Mouse (Mus musculus) lung, adult 2 months (tissue): ENCODE results near the gene Inpp5a. TPM values are rescaled to one million over a fixed set of nuclear protein-coding genes. Genes with fewer than 3 reads are reported as not detected.
"Not testable (repeated sequence)": the region's sequence is repeated elsewhere in the genome, so short reads cannot be mapped to it uniquely, and the experiment has no call there.

Experiments
- DNase-seq: peaks from one replicate; pipeline ENCODE4 v3.0.0; 2022
- H3K4me1 ChIP-seq: fragments of 200-500 bp; 2 replicates; pipeline ENCODE4 v1.6.1; 2011; ENCODE audit warnings: low read length; ENCODE audit not compliant: control insufficient read depth, insufficient read depth
- H3K4me3 ChIP-seq: fragments of 200-500 bp; replicated peaks from 2 replicates; pipeline ENCODE3; 2011; ENCODE audit warnings: low read depth, mild to moderate bottlenecking, control low read depth, low read length; ENCODE audit errors: extremely low read depth
- CTCF ChIP-seq: fragments of 200-500 bp; IDR thresholded peaks from 2 replicates; pipeline ENCODE4 v1.5.1; 2011; ENCODE audit warnings: mild to moderate bottlenecking, low read length, control low read depth; ENCODE audit not compliant: insufficient read depth
- POLR2A ChIP-seq: fragments of 200-500 bp; IDR thresholded peaks from 2 replicates; pipeline ENCODE4 v1.6.1; 2011; ENCODE audit warnings: low read depth, mild to moderate bottlenecking, control low read depth, low read length, borderline replicate concordance; ENCODE audit errors: extremely low read depth
- WGBS: fragments of 180-500 bp; shearing (Covaris S2); methylation state at CpG from one replicate; pipeline ENCODE4 v1.1.7; 2018; 5-methylcytosine and 5-hydroxymethylcytosine counted together
- polyA plus RNA-seq: library from polyadenylated mRNA; depleted of rRNA; stranded (reverse); fragments of >200 nt; gene quantifications from 2 replicates; pipeline ENCODE4 v1.2.3, GENCODE M21; 2012

Gene Inpp5a
- polyA plus RNA-seq, 1 experiment: 61.0 TPM

GRCm38 (mm10) chr7:139412223-139412950, 23.5 kb downstream of the Inpp5a start:
- 4% methylated on average over 8 of the region's 8 CpGs for WGBS
- DNase-seq: peak; percentile 57
- TF ChIP-seq CTCF (no peak), POLR2A (no peak)
- peaks cover 54% of the 10 kb centered on the region for H3K4me1 ChIP-seq
- no peak overlapping the region for H3K4me3 ChIP-seq

GRCm38 (mm10) chr7:139413400-139413799, 24.5 kb downstream of the Inpp5a start:
- no peak for DNase-seq
- Histone ChIP-seq H3K4me3 (no peak overlapping the region), H3K4me1 (peaks cover 50% of the 10 kb centered on the region)
- TF ChIP-seq POLR2A (no peak), CTCF (no peak)
- 30% methylated on average over 3 of the region's 3 CpGs for WGBS

DNA sequence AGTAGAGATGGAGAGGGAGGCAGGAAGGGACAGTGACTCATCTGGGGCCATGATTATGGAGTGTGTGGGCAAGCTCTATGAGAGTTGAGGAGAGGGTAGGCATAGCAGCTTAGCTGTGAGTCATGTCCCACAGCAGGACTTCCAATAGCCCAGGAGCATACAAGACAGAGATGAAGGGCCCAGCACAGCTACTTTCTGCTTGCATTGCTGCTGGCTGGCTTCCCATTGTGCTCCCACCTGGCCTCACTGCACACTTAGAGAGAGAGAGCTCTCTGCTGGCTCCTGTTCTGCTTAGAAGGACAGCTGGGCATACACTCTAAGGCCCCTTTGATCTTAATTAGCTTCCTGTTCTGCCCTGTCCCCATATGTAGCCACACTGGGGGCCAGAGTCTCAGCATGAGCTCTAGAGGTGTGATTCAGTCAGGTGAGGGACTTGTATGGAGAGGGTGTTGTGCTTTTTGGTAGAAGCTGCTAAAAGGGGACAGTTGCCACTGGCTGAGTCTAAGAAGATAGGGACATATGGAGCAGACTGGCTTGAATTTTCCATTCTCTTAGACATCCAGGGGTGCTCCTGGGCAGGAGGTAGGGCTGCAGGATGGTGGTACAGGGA, 26.8 kb downstream of the Inpp5a start:
- Histone ChIP-seq H3K4me3 (no peak overlapping the region), H3K4me1 (peaks cover 45% of the 10 kb centered on the region)
- DNase-seq: no peak
- TF ChIP-seq POLR2A: no peak
- no peak for TF ChIP-seq CTCF

GRCm38 (mm10) chr7:139418371-139418770, 29.5 kb downstream of the Inpp5a start:
- TF ChIP-seq CTCF (no peak), POLR2A (no peak)
- DNase-seq: no peak
- WGBS: 96% methylated on average over 1 of the region's 1 CpGs
- H3K4me1 ChIP-seq: peaks cover 25% of the 10 kb centered on the region
- H3K4me3 ChIP-seq: no peak overlapping the region

DNA sequence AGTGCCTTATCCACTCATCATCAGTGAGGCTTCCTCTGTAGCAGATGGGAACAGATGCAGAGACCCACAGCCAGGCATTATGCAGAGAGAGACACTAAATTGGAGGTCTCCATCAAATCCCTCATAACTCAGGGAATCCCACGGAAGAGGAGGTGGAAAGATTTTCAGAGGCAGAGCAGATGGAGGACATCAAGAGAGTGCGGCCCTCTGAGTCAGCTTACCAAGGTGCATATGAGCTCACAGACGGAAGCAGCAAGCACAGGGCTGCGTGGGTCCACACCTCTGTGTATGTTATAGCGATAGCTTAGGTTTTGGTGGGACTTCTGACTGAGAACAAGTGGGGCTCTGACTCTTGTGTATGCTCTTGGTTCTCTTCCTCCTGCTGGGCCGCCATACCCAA, 33.9 kb downstream of the Inpp5a start:
- DNase-seq: no peak
- H3K4me3 ChIP-seq: no peak overlapping the region
- TF ChIP-seq POLR2A (no peak), CTCF (no peak)
- WGBS: 92% methylated on average over 6 of the region's 6 CpGs
- H3K4me1 ChIP-seq: peaks cover 10% of the 10 kb centered on the region; the same call in 1 of the 2 replicates

- TF ChIP-seq CTCF (no peak), POLR2A (no peak)
- peaks cover 19% of the 10 kb centered on the region for H3K4me1 ChIP-seq
- no peak overlapping the region for H3K4me3 ChIP-seq
- DNase-seq: peak; percentile 42
- 22% methylated on average over 5 of the region's 5 CpGs for WGBS
Observed at GRCm38 (mm10) chr7:139434095-139434830, 45.4 kb downstream of the Inpp5a start.

DNA sequence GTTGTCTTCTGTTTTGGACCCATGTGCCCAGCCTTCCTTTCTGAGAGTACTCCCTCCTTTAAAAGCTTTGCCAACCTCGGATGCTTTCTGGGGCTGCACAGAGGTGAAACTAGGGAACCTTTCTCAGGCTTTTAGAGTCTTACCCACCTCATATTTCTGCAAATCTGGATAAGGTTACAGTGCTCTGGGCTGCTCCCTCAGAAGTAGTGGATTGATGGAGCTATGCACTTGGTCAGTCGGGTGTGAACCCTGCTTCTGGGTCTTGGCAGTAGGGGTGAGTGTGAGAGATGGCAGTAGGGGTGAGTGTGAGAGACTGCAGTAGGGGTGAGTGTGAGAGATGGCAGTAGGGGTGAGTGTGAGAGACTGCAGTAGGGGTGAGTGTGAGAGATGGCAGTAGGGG, 46.0 kb downstream of the Inpp5a start:
- peaks cover 19% of the 10 kb centered on the region for H3K4me1 ChIP-seq
- WGBS: 65% methylated on average over 2 of the region's 2 CpGs
- not testable (repeated sequence) for DNase-seq, H3K4me3 ChIP-seq

DNA sequence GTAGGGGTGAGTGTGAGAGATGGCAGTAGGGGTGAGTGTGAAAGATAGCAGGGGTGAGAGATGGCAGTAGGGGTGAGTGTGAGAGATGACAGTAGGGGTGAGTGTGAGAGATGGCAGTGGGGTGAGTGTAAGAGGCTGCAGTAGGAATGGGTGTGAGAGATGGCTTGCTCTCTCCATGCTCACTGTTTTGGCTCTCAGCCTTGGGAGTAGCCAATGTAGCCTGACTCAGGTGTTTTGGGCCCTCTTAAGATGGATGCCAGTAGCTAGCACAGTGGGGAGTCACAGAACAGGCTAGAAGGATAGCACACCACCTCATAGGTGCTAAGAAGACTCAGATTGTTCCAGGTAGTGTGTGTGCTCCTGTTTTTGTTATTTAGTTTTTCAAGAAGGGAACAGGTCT, 46.8 kb downstream of the Inpp5a start:
- no peak for DNase-seq
- TF ChIP-seq CTCF: no peak
- no peak for TF ChIP-seq POLR2A
- Histone ChIP-seq H3K4me3 (no peak overlapping the region), H3K4me1 (peaks cover 25% of the 10 kb centered on the region)

DNA sequence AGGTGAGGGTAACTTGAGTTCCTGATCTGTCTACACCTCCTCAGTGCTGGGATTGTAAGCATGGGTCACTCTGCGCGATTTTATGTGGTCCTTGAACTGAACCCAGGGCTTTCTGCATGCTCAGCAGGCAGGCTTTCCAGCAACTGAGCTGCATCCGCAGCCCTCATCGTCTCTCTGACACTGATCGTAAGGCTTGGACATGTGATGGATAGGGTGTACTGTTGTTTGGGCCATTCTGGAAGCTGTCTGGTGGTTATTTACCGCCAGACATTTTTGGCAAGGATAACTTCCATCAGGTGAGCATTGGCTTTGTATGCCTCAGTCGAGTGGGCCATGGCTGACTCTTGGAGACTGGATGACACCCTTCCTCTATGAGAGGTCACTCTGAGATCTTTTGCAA, 48.0 kb downstream of the Inpp5a start:
- Histone ChIP-seq H3K4me1 (peaks cover 36% of the 10 kb centered on the region), H3K4me3 (no peak overlapping the region)
- WGBS: 55% methylated on average over 7 of the region's 7 CpGs
- TF ChIP-seq POLR2A: no peak
- TF ChIP-seq CTCF: no peak
- no peak for DNase-seq

GRCm38 (mm10) chr7:139437471-139437870, 48.6 kb downstream of the Inpp5a start:
- no peak overlapping the region for H3K4me3 ChIP-seq
- TF ChIP-seq POLR2A: no peak
- TF ChIP-seq CTCF: no peak
- WGBS: 52% methylated on average over 5 of the region's 5 CpGs
- H3K4me1 ChIP-seq: peaks cover 41% of the 10 kb centered on the region
- DNase-seq: no peak

GRCm38 (mm10) chr7:139437926-139438600, 49.2 kb downstream of the Inpp5a start:
- no peak for DNase-seq
- 39% methylated on average over 9 of the region's 9 CpGs for WGBS
- Histone ChIP-seq H3K4me3 (no peak overlapping the region), H3K4me1 (peaks cover 42% of the 10 kb centered on the region)
- TF ChIP-seq CTCF (no peak), POLR2A (no peak)
